Mouse (Mus musculus) thymus, adult 2 months (tissue): ENCODE measurements around the gene Tmem145.

Experiments used
- CTCF ChIP-seq: fragments of 200-500 bp; IDR thresholded peaks from 2 replicates; pipeline ENCODE4 v1.5.1; 2012; ENCODE audit warnings: mild to moderate bottlenecking, control low read depth, low read length, moderate library complexity, borderline replicate concordance; ENCODE audit not compliant: control insufficient read depth, poor library complexity, insufficient read depth; ENCODE audit errors: extremely low read depth
- POLR2A ChIP-seq: fragments of 200-500 bp; IDR thresholded peaks from 2 replicates; pipeline ENCODE4 v1.6.1; 2012; ENCODE audit warnings: mild to moderate bottlenecking, low read length, control low read depth, moderate library complexity; ENCODE audit not compliant: control insufficient read depth, poor library complexity, insufficient read depth; ENCODE audit errors: extremely low read depth

- no peak for TF ChIP-seq CTCF
- no peak for TF ChIP-seq POLR2A
These were observed 16.2 kb downstream of the Tmem145 start for GRCm38 (mm10) chr7:25322058-25322484.
